Comparison of ENCODE assay signal across 8 mouse cellular contexts in genomic region chr9:56417415-56417947, GRCm38 (mm10). TPM values are rescaled to one million over a fixed set of nuclear protein-coding genes. Genes with fewer than 3 reads are reported as not detected.
DNase-seq lines count a peak whose midpoint lies in the region; ATAC-seq and TF ChIP-seq lines count a peak whose summit lies in the region.

No protein-coding gene starts in this region.

- ATAC-seq in embryonic facial prominence, embryonic 14.5 days (ENCODE audit: low read depth) = peak; percentile 62
- ATAC-seq in limb, embryonic 14.5 days (ENCODE audit: low FRiP score, low read depth) = peak; percentile 42
- ATAC-seq in midbrain, embryonic 15.5 days (replicated peaks) = peak; percentile 41

- H3K9ac ChIP-seq in embryonic facial prominence, embryonic 14.5 days (ENCODE audit: low read depth, low read length) = peak overlapping the region; percentile 89
- H3K9ac ChIP-seq in limb, embryonic 14.5 days (ENCODE audit: low read depth, low read length, severe bottlenecking) = peak overlapping the region; percentile 78
- peak overlapping the region; percentile 63 for H3K9ac ChIP-seq in midbrain, embryonic 15.5 days

- H3K4me2 ChIP-seq in embryonic facial prominence, embryonic 14.5 days (ENCODE audit: low read depth, low read length) = peak overlapping the region; percentile 73
- H3K4me2 ChIP-seq in limb, embryonic 14.5 days (replicated peaks; ENCODE audit: low read depth, low read length, severe bottlenecking) = peak overlapping the region; percentile 63
- peak overlapping the region; percentile 94 for H3K4me2 ChIP-seq in midbrain, embryonic 15.5 days

- WGBS in bone marrow, adult 2 months = 1% methylated on average over 40 of the region's 40 CpGs
- WGBS in embryonic facial prominence, embryonic 14.5 days = under 1% methylated on average over 39 of the region's 40 CpGs
- 2% methylated on average over 33 of the region's 40 CpGs for WGBS in limb, embryonic 14.5 days
- under 1% methylated on average over 40 of the region's 40 CpGs for WGBS in midbrain, embryonic 15.5 days

- no peaks in the 10 kb centered on the region for H3K36me3 ChIP-seq in embryonic facial prominence, embryonic 14.5 days (ENCODE audit: control insufficient read depth, insufficient read depth, low read length)
- no peaks in the 10 kb centered on the region for H3K36me3 ChIP-seq in limb, embryonic 14.5 days (ENCODE audit: control insufficient read depth, insufficient read depth, low read length)
- H3K36me3 ChIP-seq in midbrain, embryonic 15.5 days (replicated peaks) = no peaks in the 10 kb centered on the region

- peak; percentile 87 for DNase-seq in A20 (ENCODE audit: low read depth, low spot score)
- peak; percentile 73 for DNase-seq in embryonic facial prominence, embryonic 14.5 days (ENCODE audit: low spot score)
- DNase-seq in heart, adult 9 months (ENCODE audit: low spot score in 2 of 2) = peak; percentile 86 to 88
- peak; percentile 86 for DNase-seq in kidney, adult 9 months
- peak; percentile 69 for DNase-seq in limb, embryonic 14.5 days (ENCODE audit: low spot score)
- peak; percentile 76 to 89 for DNase-seq in spleen, adult 18-20 months

- H3K4me3 ChIP-seq in bone marrow, adult 2 months (replicated peaks; ENCODE audit: control insufficient read depth, low read depth, low read length) = peak overlapping the region; percentile 98
- H3K4me3 ChIP-seq in embryonic facial prominence, embryonic 14.5 days (ENCODE audit: low read depth, low read length) = peak overlapping the region; percentile 86
- H3K4me3 ChIP-seq in limb, embryonic 14.5 days (replicated peaks; ENCODE audit: low read length) = peak overlapping the region; percentile 84
- H3K4me3 ChIP-seq in midbrain, embryonic 15.5 days = peak overlapping the region; percentile 67

- H3K27ac ChIP-seq in bone marrow, adult 2 months (ENCODE audit: control insufficient read depth, insufficient read depth, low read depth, low read length, poor library complexity) = peak overlapping the region; percentile 85
- H3K27ac ChIP-seq in embryonic facial prominence, embryonic 14.5 days (replicated peaks; ENCODE audit: low read depth, low read length) = peak overlapping the region; percentile 95
- H3K27ac ChIP-seq in limb, embryonic 14.5 days (replicated peaks; ENCODE audit: low read depth, low read length) = peak overlapping the region; percentile 96
- peak overlapping the region; percentile 79 for H3K27ac ChIP-seq in midbrain, embryonic 15.5 days

- peak; percentile 35; the same call in 1 of the 2 replicates for TF ChIP-seq CTCF in bone marrow, adult 2 months (IDR thresholded peaks at IDR 0.05; ENCODE audit: control insufficient read depth, insufficient read depth, low read length)

- no peak for TF ChIP-seq POLR2A in bone marrow, adult 2 months (IDR thresholded peaks at IDR 0.05; ENCODE audit: borderline replicate concordance, control insufficient read depth, low read depth, low read length)
- TF ChIP-seq POLR2A in limb, embryonic 14.5 days (IDR thresholded peaks at IDR 0.05; ENCODE audit: borderline replicate concordance, extremely low read depth, insufficient read depth, insufficient read length) = no peak

- H3K4me1 ChIP-seq in bone marrow, adult 2 months (ENCODE audit: control insufficient read depth, insufficient read depth, low read length) = no peaks in the 10 kb centered on the region
- H3K4me1 ChIP-seq in embryonic facial prominence, embryonic 14.5 days (ENCODE audit: control insufficient read depth, insufficient read depth, low read length) = peaks cover 18% of the 10 kb centered on the region
- peaks cover 24% of the 10 kb centered on the region for H3K4me1 ChIP-seq in limb, embryonic 14.5 days (ENCODE audit: control insufficient read depth, insufficient read depth, low read length)
- H3K4me1 ChIP-seq in midbrain, embryonic 15.5 days = peaks cover 37% of the 10 kb centered on the region

- no peaks in the 10 kb centered on the region for H3K9me3 ChIP-seq in embryonic facial prominence, embryonic 14.5 days (ENCODE audit: control insufficient read depth, low read length)
- no peaks in the 10 kb centered on the region for H3K9me3 ChIP-seq in limb, embryonic 14.5 days (ENCODE audit: control insufficient read depth, low read length)
- no peaks in the 10 kb centered on the region for H3K9me3 ChIP-seq in midbrain, embryonic 15.5 days

- no peaks in the 10 kb centered on the region for H3K27me3 ChIP-seq in embryonic facial prominence, embryonic 14.5 days (replicated peaks; ENCODE audit: control insufficient read depth, insufficient read depth, low read length)
- H3K27me3 ChIP-seq in limb, embryonic 14.5 days (ENCODE audit: control insufficient read depth, insufficient read depth, low read length) = no peaks in the 10 kb centered on the region
- H3K27me3 ChIP-seq in midbrain, embryonic 15.5 days (replicated peaks) = no peaks in the 10 kb centered on the region

RNA-seq across cellular contexts. Expression of gene Peak1, which starts 0.4 kb away (rescaled TPM):
- 4.1 and 7.4 TPM in 2 replicates for polyA plus RNA-seq in bone marrow, adult 2 months (2011; ENCODE audit: insufficient read depth, insufficient read length, low replicate concordance, missing spikeins)
- polyA plus RNA-seq in embryonic facial prominence, embryonic 14.5 days (2014; fragmentation: Nextera tagmentation; extraction: Ambion mirVana) = 15.7 and 15.8 TPM in 2 replicates
- 11.5 and 12.2 TPM in 2 replicates for polyA plus RNA-seq in limb, embryonic 14.5 days (2012; rRNA removed)
- 16.7 and 18.3 TPM in 2 replicates for polyA plus RNA-seq in limb, embryonic 14.5 days (2014; fragmentation: Nextera tagmentation; extraction: Ambion mirVana)
- polyA plus RNA-seq in midbrain, embryonic 15.5 days (2015; fragmentation: Nextera tagmentation; extraction: Ambion mirVana) = 3.8 and 4.4 TPM in 2 replicates

RNA-seq across cellular contexts. Expression of gene Hmg20a, which starts 0.9 kb away (rescaled TPM):
- polyA plus RNA-seq in bone marrow, adult 2 months (2011; ENCODE audit: insufficient read depth, insufficient read length, low replicate concordance, missing spikeins) = 12.9 and 15.9 TPM in 2 replicates
- 49.8 and 59.6 TPM in 2 replicates for polyA plus RNA-seq in embryonic facial prominence, embryonic 14.5 days (2014; fragmentation: Nextera tagmentation; extraction: Ambion mirVana)
- 71.5 and 81.8 TPM in 2 replicates for polyA plus RNA-seq in limb, embryonic 14.5 days (2012; rRNA removed)
- polyA plus RNA-seq in limb, embryonic 14.5 days (2014; fragmentation: Nextera tagmentation; extraction: Ambion mirVana) = 58.5 and 66.8 TPM in 2 replicates
- 90.2 and 97.0 TPM in 2 replicates for polyA plus RNA-seq in midbrain, embryonic 15.5 days (2015; fragmentation: Nextera tagmentation; extraction: Ambion mirVana)

Comparison
In these comparisons a context has a peak if more than half of its experiments do, and no peak if none do; other contexts are left out.
1. Peak in every context shown above with its lines: DNase-seq, ATAC-seq, H3K4me3 ChIP-seq and H3K27ac ChIP-seq.